Mouse (Mus musculus) megakaryocyte, adult 5-6 weeks (primary cell): ENCODE data around the gene Phox2a. TPM values are rescaled to one million over a fixed set of nuclear protein-coding genes. Genes with fewer than 3 reads are reported as not detected.

ENCODE experiments used
- total RNA-seq, 2 experiments: library from RNA; stranded (forward) in 1 of 2; stranded (reverse) in 1 of 2; fragments of 153-499, 151-499 nt in 1 of 2; fragments of 221-1000, 200-1000 nt in 1 of 2; gene quantifications; 2 replicates each; pipeline versions ENCODE4 v1.2.3 to v1.2.4; 2015 to 2017

The Phox2a gene
- total RNA-seq, 2 experiments from 2014 or later, result not detected

Other genes with a start within 250 kb of the Phox2a start
- 0.21 and 0.36 TPM in 2 replicates for gene Art2b, start 232.7 kb upstream of the Phox2a start, total RNA-seq (2015)
- gene Art2b, start 232.7 kb upstream of the Phox2a start, total RNA-seq (2017), result 0.07 and 0.81 TPM in 2 replicates
- gene Clpb, start 154.7 kb upstream of the Phox2a start, total RNA-seq (2015), result 3.2 and 8.3 TPM in 2 replicates
- 12.2 and 18.4 TPM in 2 replicates for gene Clpb, start 154.7 kb upstream of the Phox2a start, total RNA-seq (2017)
- gene Inppl1, start 19.9 kb downstream of the Phox2a start, total RNA-seq (2015), result 12.2 and 12.4 TPM in 2 replicates
- gene Inppl1, start 19.9 kb downstream of the Phox2a start, total RNA-seq (2017), result 18.2 and 52.7 TPM in 2 replicates
- 0.96 TPM in 1 of 2 replicates, not detected in the other for gene Folr2, start 38.9 kb downstream of the Phox2a start, total RNA-seq (2015)
- gene Folr2, start 38.9 kb downstream of the Phox2a start, total RNA-seq (2017), result not detected in 2 replicates
- 57.1 and 70.8 TPM in 2 replicates for gene Anapc15, start 45.4 kb downstream of the Phox2a start, total RNA-seq (2015)
- gene Anapc15, start 45.4 kb downstream of the Phox2a start, total RNA-seq (2017), result 69.3 and 94.9 TPM in 2 replicates
- 0.62 TPM in 1 of 2 replicates, not detected in the other for gene Folr1, start 52.5 kb downstream of the Phox2a start, total RNA-seq (2015)
- gene Folr1, start 52.5 kb downstream of the Phox2a start, total RNA-seq (2017), result 0.62 TPM in 1 of 2 replicates, not detected in the other
- gene Lamtor1, start 87.6 kb downstream of the Phox2a start, total RNA-seq (2015), result 137 and 160 TPM in 2 replicates
- gene Lamtor1, start 87.6 kb downstream of the Phox2a start, total RNA-seq (2017), result 127 and 128 TPM in 2 replicates
- gene Tomt, start 88.0 kb downstream of the Phox2a start, total RNA-seq (2015), result 0.11 TPM in 1 of 2 replicates, not detected in the other
- 0.07 TPM in 1 of 2 replicates, not detected in the other for gene Tomt, start 88.0 kb downstream of the Phox2a start, total RNA-seq (2017)
- gene Lrrc51, start 115.6 kb downstream of the Phox2a start, total RNA-seq (2015), result 0.82 and 1.1 TPM in 2 replicates
- gene Lrrc51, start 115.6 kb downstream of the Phox2a start, total RNA-seq (2017), result 0.70 TPM in 1 of 2 replicates, not detected in the other
- 71.4 and 82.2 TPM in 2 replicates for gene Numa1, start 115.8 kb downstream of the Phox2a start, total RNA-seq (2015)
- gene Numa1, start 115.8 kb downstream of the Phox2a start, total RNA-seq (2017), result 122 and 139 TPM in 2 replicates
- gene Il18bp, start 200.4 kb downstream of the Phox2a start, total RNA-seq (2015), result 8.8 and 11.1 TPM in 2 replicates
- gene Il18bp, start 200.4 kb downstream of the Phox2a start, total RNA-seq (2017), result 4.9 and 5.4 TPM in 2 replicates
- 13.3 and 14.9 TPM in 2 replicates for gene Rnf121, start 247.2 kb downstream of the Phox2a start, total RNA-seq (2015)
- gene Rnf121, start 247.2 kb downstream of the Phox2a start, total RNA-seq (2017), result 10.5 and 11.0 TPM in 2 replicates
- 7.1 and 9.5 TPM in 2 replicates for gene Xndc1, start 247.2 kb downstream of the Phox2a start, total RNA-seq (2015)
- gene Xndc1, start 247.2 kb downstream of the Phox2a start, total RNA-seq (2017), result 13.0 and 15.4 TPM in 2 replicates
- gene Xntrpc, start 247.4 kb downstream of the Phox2a start, total RNA-seq (2015), result 0.39 and 0.40 TPM in 2 replicates
- gene Xntrpc, start 247.4 kb downstream of the Phox2a start, total RNA-seq (2017), result not detected in 2 replicates